Mouse (Mus musculus): Measurements from ENCODE around the gene Apoc4.
"Not testable (repeated sequence)": the region's sequence is repeated elsewhere in the genome, so short reads cannot be mapped to it uniquely, and the experiment has no call there.

Apoc4 gene

GRCm38 (mm10) chr7:19698907-19699826 is 17.9 kb upstream of the Apoc4 start, which contains the start of gene Apoe:
Gene Apoe (minus strand): TSS chr7:19699188.
- DNase-seq (ENCODE audit: low spot score) = no peak

- no peak for DNase-seq (ENCODE audit: low spot score)
Measured at GRCm38 (mm10) chr7:19697949-19698906, 16.9 kb upstream of the Apoc4 start.

GRCm38 (mm10) chr7:19696336-19696873 is 15.1 kb upstream of the Apoc4 start:
- no peak for DNase-seq (ENCODE audit: low spot score)

- DNase-seq (ENCODE audit: low spot score) = no peak
Measured at GRCm38 (mm10) chr7:19695881-19696280, 14.6 kb upstream of the Apoc4 start.

GRCm38 (mm10) chr7:19695213-19695594 is 13.9 kb upstream of the Apoc4 start:
- no peak for DNase-seq (ENCODE audit: low spot score)

- no peak for DNase-seq (ENCODE audit: low spot score)
Measured at GRCm38 (mm10) chr7:19694336-19695212, 13.3 kb upstream of the Apoc4 start.

GRCm38 (mm10) chr7:19693421-19693820 is 12.1 kb upstream of the Apoc4 start:
- no peak for DNase-seq (ENCODE audit: low spot score)

- no peak for DNase-seq (ENCODE audit: low spot score)
Measured at GRCm38 (mm10) chr7:19691873-19692865, 10.9 kb upstream of the Apoc4 start, which contains the start of gene Apoc1. Gene Apoc1 (minus strand): TSS chr7:19692660.

- DNase-seq (ENCODE audit: low spot score) = no peak
Measured at GRCm38 (mm10) chr7:19691434-19691833, 10.2 kb upstream of the Apoc4 start.

GRCm38 (mm10) chr7:19690845-19691244 is 9.6 kb upstream of the Apoc4 start:
- DNase-seq (ENCODE audit: low spot score) = no peak

- DNase-seq (ENCODE audit: low spot score) = no peak
Measured at GRCm38 (mm10) chr7:19688611-19689010, 7.3 kb upstream of the Apoc4 start.

- no peak for DNase-seq (ENCODE audit: low spot score)
Measured at GRCm38 (mm10) chr7:19688101-19688500, 6.8 kb upstream of the Apoc4 start.

GRCm38 (mm10) chr7:19686927-19687583 is 5.8 kb upstream of the Apoc4 start:
- not testable (repeated sequence) for DNase-seq (ENCODE audit: low spot score)

GRCm38 (mm10) chr7:19686521-19686920 is 5.2 kb upstream of the Apoc4 start:
- no peak for DNase-seq (ENCODE audit: low spot score)

GRCm38 (mm10) chr7:19685374-19685773 is 4.1 kb upstream of the Apoc4 start:
- no peak for DNase-seq (ENCODE audit: low spot score)

GRCm38 (mm10) chr7:19683771-19684201 is 2.5 kb upstream of the Apoc4 start:
- no peak for DNase-seq (ENCODE audit: low spot score)

- DNase-seq (ENCODE audit: low spot score) = no peak
Measured at GRCm38 (mm10) chr7:19682979-19683378, 1.7 kb upstream of the Apoc4 start.

- no peak for DNase-seq (ENCODE audit: low spot score)
Measured at GRCm38 (mm10) chr7:19680702-19681101, 577 bp downstream of the Apoc4 start.

GRCm38 (mm10) chr7:19678901-19679300 is 2.4 kb downstream of the Apoc4 start:
- no peak for DNase-seq (ENCODE audit: low spot score)

All from layer of hippocampus, adult 9-10 months (tissue).